Mouse (Mus musculus) hindbrain, embryonic 16.5 days (tissue): ENCODE results near the gene Lnpep. TPM values are rescaled to one million over a fixed set of nuclear protein-coding genes. Genes with fewer than 3 reads are reported as not detected.
"Not testable (repeated sequence)": the region's sequence is repeated elsewhere in the genome, so short reads cannot be mapped to it uniquely, and the experiment has no call there.

ENCODE experiments used
- ATAC-seq: fragments of 200-750 bp; cut with Nextera tagmentation; 2 replicates; pipeline ENCODE4 v1.8.0; 2017; ENCODE audit warnings: moderate TSS enrichment, moderate library complexity
- H3K27ac ChIP-seq: fragments of 300-500 bp; sonication (generic); 2 replicates; pipeline ENCODE4 v1.5.1; 2014; ENCODE audit warnings: low read depth, mild to moderate bottlenecking, control low read depth, low read length, moderate library complexity
- H3K27me3 ChIP-seq: fragments of 300-500 bp; sonication (generic); replicated peaks from 2 replicates; pipeline ENCODE4 v1.6.1; 2014; ENCODE audit warnings: low read length; ENCODE audit not compliant: control insufficient read depth, insufficient read depth
- H3K36me3 ChIP-seq: fragments of 300-500 bp; sonication (generic); 2 replicates; pipeline ENCODE4 v1.6.1; 2014; ENCODE audit warnings: mild to moderate bottlenecking, low read length, moderate library complexity, mixed read lengths; ENCODE audit not compliant: control insufficient read depth, insufficient read depth
- H3K4me1 ChIP-seq: fragments of 300-500 bp; sonication (generic); 2 replicates; pipeline ENCODE4 v1.6.1; 2014; ENCODE audit warnings: low read depth, low read length; ENCODE audit not compliant: control insufficient read depth, insufficient read depth
- H3K4me2 ChIP-seq: fragments of 300-500 bp; sonication (generic); 2 replicates; pipeline ENCODE4 v1.6.1; 2014; ENCODE audit warnings: mild to moderate bottlenecking, low read length, control low read depth, moderate library complexity
- H3K4me3 ChIP-seq: fragments of 300-500 bp; sonication (generic); 2 replicates; pipeline ENCODE4 v1.5.1; 2014; ENCODE audit warnings: mild to moderate bottlenecking, low read length, control low read depth, moderate library complexity
- H3K9ac ChIP-seq: fragments of 300-500 bp; sonication (generic); 2 replicates; pipeline ENCODE4 v1.6.1; 2014; ENCODE audit warnings: low read depth, mild to moderate bottlenecking, control low read depth, low read length, moderate library complexity
- H3K9me3 ChIP-seq: fragments of 300-500 bp; sonication (generic); 2 replicates; pipeline ENCODE4 v1.6.1; 2014; ENCODE audit warnings: mild to moderate bottlenecking, low read length, moderate library complexity; ENCODE audit not compliant: control insufficient read depth
- WGBS: fragments of 180-500 bp; shearing (Covaris S2); extraction: QIAGEN DNeasy Blood & Tissue Kit; methylation state at CpG from one replicate; pipeline ENCODE4 v1.1.7; 2014; 5-methylcytosine and 5-hydroxymethylcytosine counted together
- polyA plus RNA-seq: library from polyadenylated mRNA; unstranded; fragments of >200 nt; fragmentation: Nextera tagmentation; extraction: Ambion mirVana; gene quantifications from 2 replicates; pipeline ENCODE4 v1.2.1, GENCODE M21; 2015

Gene Lnpep
- polyA plus RNA-seq, 1 experiment from 2014 or later, result 7.5 TPM

DNA sequence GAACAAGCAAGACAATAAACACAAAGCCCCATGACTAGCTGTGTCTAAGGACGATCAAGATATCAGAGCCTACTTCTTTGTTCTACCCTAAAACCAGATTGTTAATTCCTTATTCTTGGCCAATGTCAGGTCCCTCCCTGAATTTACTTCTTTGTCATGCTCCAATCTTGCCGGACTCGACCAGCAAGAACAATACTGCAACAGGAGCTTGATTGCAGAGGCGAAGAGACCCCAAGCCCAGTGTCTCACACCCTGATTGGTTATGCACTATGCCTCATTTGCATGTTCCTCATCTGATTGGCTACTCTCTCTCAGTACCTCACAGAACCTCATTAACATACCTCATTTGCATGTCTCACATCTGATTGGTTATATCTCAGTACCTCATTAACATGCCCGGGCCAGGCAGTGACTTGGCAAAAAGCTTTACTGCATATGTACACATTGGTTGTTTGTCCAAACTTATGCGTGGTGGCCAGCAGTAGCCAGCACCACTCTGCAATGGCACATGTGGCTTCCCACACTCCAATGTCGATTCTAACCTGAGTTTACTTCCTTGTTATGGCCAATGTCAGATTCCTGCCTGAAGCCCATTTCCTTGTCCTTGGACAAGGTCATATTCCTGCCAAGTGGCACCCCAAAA, 3.5 kb upstream of the Lnpep start:
- ATAC-seq, H3K4me3 ChIP-seq, H3K27me3 ChIP-seq, H3K4me1 ChIP-seq, H3K27ac ChIP-seq, H3K9me3 ChIP-seq, H3K36me3 ChIP-seq, H3K4me2 ChIP-seq, H3K9ac ChIP-seq: not testable (repeated sequence)
- WGBS, result 89% methylated on average over 7 of the region's 7 CpGs

DNA sequence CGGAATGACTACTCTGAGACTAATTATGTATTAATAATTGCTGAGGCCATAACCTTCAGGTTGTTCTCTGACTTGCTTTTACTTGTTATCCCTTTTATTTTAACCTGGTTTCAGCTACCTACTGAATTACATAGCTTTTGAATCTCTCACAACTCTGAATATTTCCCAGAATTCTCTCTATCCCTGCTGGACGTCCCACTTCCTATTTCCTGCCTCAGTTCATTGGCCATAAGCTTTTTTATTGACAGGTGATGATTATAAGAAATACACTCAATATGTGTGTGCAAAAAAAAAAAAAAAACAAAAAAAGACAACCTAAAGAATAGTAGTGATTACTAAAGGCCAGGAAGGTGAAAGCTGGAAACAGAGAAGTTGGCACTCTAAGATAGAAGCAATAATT, 2.7 kb upstream of the Lnpep start:
- H3K36me3 ChIP-seq, result no peaks in the 10 kb centered on the region

DNA sequence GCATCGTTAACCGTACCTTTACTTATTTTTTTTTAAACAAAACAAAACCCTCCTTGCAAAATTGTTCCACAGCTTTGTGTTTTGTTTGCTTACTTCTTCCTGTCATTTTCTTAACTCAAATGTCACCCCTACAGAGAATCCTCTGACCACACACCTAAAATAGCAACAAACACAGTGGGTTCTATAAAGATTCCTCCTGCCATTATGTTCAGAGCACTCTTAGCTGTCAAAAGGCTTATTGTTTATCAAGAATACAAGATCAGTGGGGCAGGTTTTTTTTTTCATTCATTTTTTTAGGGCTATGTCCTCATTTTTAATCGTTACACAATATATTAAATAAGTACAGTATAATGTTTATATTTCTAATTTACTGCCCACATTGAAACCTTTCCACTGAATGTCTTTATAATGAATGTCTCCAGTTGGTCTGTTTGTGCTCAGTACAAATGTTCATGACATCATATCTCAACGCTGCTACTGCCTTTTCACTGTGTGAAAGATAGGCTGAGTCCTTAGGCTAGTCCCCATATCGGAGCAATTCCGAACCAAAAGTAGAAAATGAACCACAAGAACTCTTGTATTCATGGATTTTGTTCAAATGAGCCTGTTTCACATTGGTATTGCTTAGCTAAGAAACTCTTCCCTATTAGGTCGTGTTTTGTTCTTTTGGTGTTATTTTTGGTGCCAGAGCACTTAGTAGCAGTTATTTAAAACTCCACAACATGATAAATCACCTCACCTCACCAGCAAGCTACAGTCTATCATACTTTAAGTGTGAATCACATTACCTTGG, 1.2 kb upstream of the Lnpep start:
- no peak for ATAC-seq
- H3K4me2 ChIP-seq, result peak overlapping the region; percentile 71
- no peaks in the 10 kb centered on the region for H3K36me3 ChIP-seq
- no peaks in the 10 kb centered on the region for H3K9me3 ChIP-seq
- peak overlapping the region; percentile 100 for H3K27ac ChIP-seq
- peak overlapping the region; percentile 99 for H3K9ac ChIP-seq
- no peaks in the 10 kb centered on the region for H3K27me3 ChIP-seq
- 37% methylated on average over 7 of the region's 7 CpGs for WGBS
- peak overlapping the region; percentile 89 for H3K4me3 ChIP-seq
- H3K4me1 ChIP-seq, result peaks cover 16% of the 10 kb centered on the region

More for the DNA sequence above, 2.7 kb upstream of the Lnpep start:
- H3K4me1 ChIP-seq, result peaks cover 7% of the 10 kb centered on the region
- no peaks in the 10 kb centered on the region for H3K9me3 ChIP-seq
- WGBS, result 92% methylated on average over 2 of the region's 2 CpGs
- no peak overlapping the region for H3K4me3 ChIP-seq
- no peak overlapping the region for H3K4me2 ChIP-seq
- no peak overlapping the region for H3K9ac ChIP-seq
- no peaks in the 10 kb centered on the region for H3K27me3 ChIP-seq
- no peak for ATAC-seq
- no peak overlapping the region for H3K27ac ChIP-seq

DNA sequence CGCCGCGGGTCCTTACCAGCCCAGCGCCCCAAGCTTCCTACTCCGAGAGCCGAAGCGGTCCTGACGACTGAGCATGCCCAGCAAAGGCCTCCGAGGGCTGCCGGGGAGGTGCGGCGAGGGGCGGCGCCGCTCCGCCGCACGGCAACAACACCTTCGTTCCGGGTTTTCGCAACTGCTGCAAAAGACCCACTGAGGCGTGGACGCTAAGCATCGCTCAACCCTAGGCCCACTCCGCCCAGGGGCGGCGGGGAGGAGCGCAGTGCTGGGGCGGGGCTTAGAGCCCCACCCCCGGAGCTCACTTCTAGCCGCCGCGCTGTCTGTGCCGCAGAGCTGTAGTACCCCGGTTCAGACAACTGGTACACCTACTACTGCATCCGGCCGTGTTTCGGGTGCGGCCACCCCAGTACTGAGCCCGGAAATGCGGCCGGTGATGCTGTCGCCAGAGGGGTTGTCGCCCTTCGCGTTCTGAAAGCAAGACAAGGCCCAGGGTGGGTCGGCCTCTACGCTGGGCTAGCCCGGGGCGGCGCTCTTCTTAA, 361 bp downstream of the Lnpep start:
- peak overlapping the region; percentile 89 for H3K4me3 ChIP-seq
- H3K9ac ChIP-seq, result peak overlapping the region; percentile 99
- peak overlapping the region; percentile 84 for H3K4me2 ChIP-seq
- peak; percentile 97 for ATAC-seq
- 0% methylated on average over 51 of the region's 51 CpGs for WGBS
- H3K27me3 ChIP-seq, result no peaks in the 10 kb centered on the region
- no peaks in the 10 kb centered on the region for H3K9me3 ChIP-seq
- H3K27ac ChIP-seq, result peak overlapping the region; percentile 100
- H3K36me3 ChIP-seq, result no peaks in the 10 kb centered on the region
- peaks cover 16% of the 10 kb centered on the region for H3K4me1 ChIP-seq

DNA sequence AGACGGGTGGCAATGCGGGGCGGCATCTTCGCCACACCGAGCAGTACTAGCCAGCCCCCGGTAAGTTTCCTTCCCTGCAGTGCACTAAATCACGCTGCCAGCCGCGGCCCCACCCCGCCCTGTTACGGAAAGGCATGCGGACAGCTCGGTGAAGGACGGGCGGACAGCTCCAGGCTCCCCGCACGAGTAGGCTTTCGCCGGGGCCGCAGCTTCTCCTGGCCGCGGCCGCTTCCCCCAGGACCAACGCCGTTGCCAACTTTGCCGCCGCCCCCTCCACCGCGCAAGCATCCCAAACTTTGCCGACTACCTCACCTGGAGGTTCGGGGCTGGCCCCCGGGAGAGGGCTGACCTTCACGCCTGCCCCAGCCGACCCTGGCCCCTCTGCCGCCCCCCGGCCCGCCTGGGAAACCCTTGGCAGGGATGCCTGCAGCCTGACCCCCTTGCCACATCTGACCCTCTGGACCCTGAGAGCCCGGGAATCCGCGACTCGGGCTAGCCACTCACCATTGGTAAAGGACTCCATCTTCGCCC, 895 bp downstream of the Lnpep start:
- no peak; the same call in 1 of the 2 replicates for ATAC-seq
- Histone ChIP-seq H3K4me3 (peak overlapping the region; percentile 89), H3K4me2 (peak overlapping the region; percentile 84), H3K36me3 (no peaks in the 10 kb centered on the region), H3K4me1 (peaks cover 16% of the 10 kb centered on the region), H3K27ac (peak overlapping the region; percentile 100), H3K9ac (peak overlapping the region; percentile 99), H3K27me3 (no peaks in the 10 kb centered on the region), H3K9me3 (no peaks in the 10 kb centered on the region)
- 0% methylated on average over 38 of the region's 42 CpGs for WGBS

GRCm38 (mm10) chr17:17623221-17623889, 1.5 kb downstream of the Lnpep start:
- WGBS, result 3% methylated on average over 7 of the region's 7 CpGs
- Histone ChIP-seq H3K4me2 (peak overlapping the region; percentile 84), H3K27ac (peak overlapping the region; percentile 100), H3K9me3 (no peaks in the 10 kb centered on the region), H3K36me3 (no peaks in the 10 kb centered on the region), H3K4me3 (peak overlapping the region; percentile 89), H3K9ac (peak overlapping the region; percentile 99), H3K4me1 (peaks cover 16% of the 10 kb centered on the region), H3K27me3 (no peaks in the 10 kb centered on the region)
- ATAC-seq, result no peak

DNA sequence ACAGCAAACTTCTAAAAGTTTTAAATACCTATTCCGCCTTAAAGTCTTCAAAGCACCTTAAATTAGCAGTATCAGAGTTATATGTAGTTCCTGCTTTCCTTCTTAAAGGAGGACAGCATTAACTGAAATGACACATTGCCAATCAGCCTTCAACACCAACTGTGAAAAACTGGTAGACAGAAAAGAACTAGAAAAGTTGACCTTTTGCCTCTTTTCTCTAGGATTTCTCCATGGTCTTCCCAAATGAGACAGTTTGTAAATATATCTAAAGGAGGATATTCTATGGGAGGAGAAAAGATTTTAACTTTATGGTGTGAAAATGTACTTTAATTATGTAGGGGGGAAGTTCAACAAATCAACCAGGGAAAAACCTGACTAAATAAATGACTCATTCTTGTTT, 2.3 kb downstream of the Lnpep start:
- WGBS, result 98% methylated on average over 1 of the region's 1 CpGs
- Histone ChIP-seq H3K4me3 (no peak overlapping the region), H3K4me2 (no peak overlapping the region)

DNA sequence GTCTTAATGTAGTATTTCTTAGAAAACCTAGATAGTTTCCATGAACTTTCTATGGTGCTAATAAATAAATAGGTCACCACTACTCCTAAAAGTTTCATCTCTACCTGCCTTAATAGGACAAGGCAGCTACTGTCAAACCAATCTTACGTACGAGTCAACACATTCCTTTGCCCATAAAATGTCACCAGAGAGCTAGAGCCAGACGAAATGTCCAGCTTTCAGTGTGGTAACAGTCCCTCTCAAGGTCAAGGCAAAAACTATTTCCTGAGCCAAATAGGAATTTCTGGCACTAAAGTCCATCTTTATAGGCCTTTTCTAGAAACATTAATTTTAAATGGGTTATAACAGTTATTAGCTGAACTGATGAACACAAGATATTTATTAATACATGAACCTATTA, 3.3 kb downstream of the Lnpep start:
- no peak for ATAC-seq
- Histone ChIP-seq H3K4me1 (peaks cover 16% of the 10 kb centered on the region), H3K4me2 (no peak overlapping the region), H3K9me3 (no peaks in the 10 kb centered on the region), H3K9ac (no peak overlapping the region), H3K4me3 (no peak overlapping the region), H3K36me3 (no peaks in the 10 kb centered on the region), H3K27me3 (no peaks in the 10 kb centered on the region), H3K27ac (no peak overlapping the region)
- WGBS, result 73% methylated on average over 3 of the region's 3 CpGs

More for the DNA sequence above, 2.3 kb downstream of the Lnpep start:
- H3K4me1 ChIP-seq, result peaks cover 16% of the 10 kb centered on the region
- no peaks in the 10 kb centered on the region for H3K9me3 ChIP-seq
- H3K27ac ChIP-seq, result no peak overlapping the region
- H3K27me3 ChIP-seq, result no peaks in the 10 kb centered on the region
- no peaks in the 10 kb centered on the region for H3K36me3 ChIP-seq
- H3K9ac ChIP-seq, result no peak overlapping the region
- no peak for ATAC-seq

- 78% methylated on average over 1 of the region's 1 CpGs for WGBS
- Histone ChIP-seq H3K9me3 (no peaks in the 10 kb centered on the region), H3K27ac (no peak overlapping the region), H3K4me3 (no peak overlapping the region), H3K9ac (no peak overlapping the region), H3K4me1 (peaks cover 15% of the 10 kb centered on the region), H3K36me3 (no peaks in the 10 kb centered on the region), H3K27me3 (no peaks in the 10 kb centered on the region), H3K4me2 (no peak overlapping the region)
- ATAC-seq, result no peak
These were observed 6.4 kb downstream of the Lnpep start for GRCm38 (mm10) chr17:17618463-17618862.
